Mouse (Mus musculus): Measurements from ENCODE around the gene Slc35d1.
"Not testable (repeated sequence)": the region's sequence is repeated elsewhere in the genome, so short reads cannot be mapped to it uniquely, and the experiment has no call there.

Gene Slc35d1

GRCm38 (mm10) chr4:103188786-103189640 lies 26.0 kb downstream of the Slc35d1 start:
- in situ Hi-C loops (cut with MboI; ENCODE audit: low sequenced_read_pairs), result no loop called here

DNA sequence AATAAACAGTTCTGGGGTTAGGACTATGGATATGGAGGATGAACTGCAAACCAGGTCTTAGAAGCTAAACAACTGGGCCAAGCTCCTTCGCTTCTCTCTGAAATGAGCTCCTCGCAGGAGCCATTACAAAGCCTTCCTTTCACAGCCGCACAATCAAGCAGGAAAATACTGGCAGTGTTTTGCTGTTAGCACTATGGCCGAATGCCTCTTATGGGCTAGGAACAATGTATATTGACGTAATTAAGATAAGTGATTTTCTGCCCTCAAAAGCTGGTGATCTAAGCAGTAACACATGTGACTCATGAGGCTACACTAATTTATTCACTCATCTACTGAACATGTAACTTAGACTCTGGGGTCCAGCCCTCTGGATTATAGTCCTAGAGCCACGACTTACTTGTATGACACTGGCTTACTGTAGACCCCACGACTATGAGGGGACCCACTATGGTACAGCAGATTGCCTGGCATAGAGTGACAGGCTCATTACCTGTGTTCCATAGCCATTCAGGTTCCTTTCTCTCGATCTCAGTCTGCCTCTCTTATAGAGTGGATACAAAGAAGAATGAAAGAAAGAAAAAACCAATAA lies 34.6 kb downstream of the Slc35d1 start:
- in situ Hi-C loops (cut with MboI; ENCODE audit: low sequenced_read_pairs), result no loop called here

GRCm38 (mm10) chr4:103179581-103179980 lies 35.4 kb downstream of the Slc35d1 start:
- in situ Hi-C loops (cut with MboI; ENCODE audit: low sequenced_read_pairs), result no loop called here

- in situ Hi-C loops (cut with MboI; ENCODE audit: low sequenced_read_pairs), result no loop called here
Measured at GRCm38 (mm10) chr4:103178635-103179318, 36.2 kb downstream of the Slc35d1 start.

- in situ Hi-C loops (cut with MboI; ENCODE audit: low sequenced_read_pairs), result no loop called here
Measured at GRCm38 (mm10) chr4:103177681-103178080, 37.3 kb downstream of the Slc35d1 start.

- in situ Hi-C loops (cut with MboI; ENCODE audit: low sequenced_read_pairs), result no loop called here
Measured at GRCm38 (mm10) chr4:103174001-103174400, 41.0 kb downstream of the Slc35d1 start.

GRCm38 (mm10) chr4:103173507-103173906 lies 41.5 kb downstream of the Slc35d1 start:
- in situ Hi-C loops (cut with MboI; ENCODE audit: low sequenced_read_pairs), result no loop called here

DNA sequence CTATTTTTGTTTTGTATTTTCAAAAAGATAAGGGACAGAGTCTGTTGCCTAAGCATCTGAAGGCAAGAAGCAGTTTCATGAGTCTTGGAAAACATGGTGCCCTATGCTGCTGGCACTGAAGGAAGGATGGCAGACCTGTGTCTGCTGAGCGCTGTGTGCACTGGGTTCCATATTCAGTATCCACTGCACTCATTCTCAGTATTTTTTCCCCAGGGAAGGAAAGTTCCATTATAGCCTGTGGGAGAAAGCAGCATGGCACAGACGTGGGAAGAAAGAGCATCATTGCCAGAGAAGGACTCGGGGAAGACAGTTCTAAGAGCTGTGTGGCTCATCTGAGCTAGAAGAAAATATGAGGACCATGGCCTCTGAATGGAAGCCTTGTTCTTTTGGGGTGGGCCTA lies 43.7 kb downstream of the Slc35d1 start:
- in situ Hi-C loops (cut with MboI; ENCODE audit: low sequenced_read_pairs), result no loop called here

- in situ Hi-C loops (cut with MboI; ENCODE audit: low sequenced_read_pairs), result not testable (repeated sequence)
Measured at GRCm38 (mm10) chr4:103166198-103166597, 48.8 kb downstream of the Slc35d1 start.

DNA sequence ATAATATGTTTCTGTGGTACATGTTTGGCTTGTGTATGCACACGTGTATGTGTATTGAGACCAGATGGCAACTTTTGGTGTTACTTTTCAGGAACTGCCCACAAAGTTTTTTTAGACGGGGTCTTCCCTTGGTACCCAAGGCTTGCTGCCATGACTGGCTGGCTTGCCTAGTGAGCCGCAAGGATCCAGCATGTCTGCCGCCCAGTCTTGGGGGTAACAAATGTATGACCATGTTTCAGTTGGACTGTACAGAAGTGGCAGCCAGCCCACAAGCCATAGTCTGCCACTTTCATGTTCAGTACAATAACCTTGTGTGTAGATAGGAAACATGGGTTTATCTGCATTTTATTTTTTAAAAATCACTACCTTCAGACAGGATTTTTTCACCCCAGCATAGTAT lies 56.2 kb downstream of the Slc35d1 start:
- in situ Hi-C loops (cut with MboI; ENCODE audit: low sequenced_read_pairs), result no loop called here

- in situ Hi-C loops (cut with MboI; ENCODE audit: low sequenced_read_pairs), result no loop called here
Measured at GRCm38 (mm10) chr4:103151946-103152345, 63.0 kb downstream of the Slc35d1 start.

DNA sequence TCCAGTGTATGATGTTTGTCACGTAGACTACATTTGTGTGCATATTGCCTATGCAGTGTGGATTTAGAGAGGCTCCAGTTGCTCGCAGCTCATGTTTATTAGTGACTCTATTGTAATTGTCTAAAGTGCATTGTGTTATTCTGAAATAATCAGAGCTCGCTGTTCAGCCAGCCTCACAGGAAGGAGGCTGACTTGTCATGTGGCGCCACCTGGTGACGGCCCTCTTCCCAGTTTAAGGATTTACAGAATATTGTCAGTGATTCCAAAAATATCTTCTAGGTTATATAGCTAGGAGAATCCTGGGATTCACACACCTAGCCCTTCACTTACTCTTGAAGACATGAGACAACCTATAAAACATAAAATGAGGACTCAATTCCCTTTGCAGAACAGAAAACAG lies 68.6 kb downstream of the Slc35d1 start:
- in situ Hi-C loops (cut with MboI; ENCODE audit: low sequenced_read_pairs), result loop anchor here (10.0 to 25.0 kb wide), 2 partner anchors 162 to 659 kb away; no protein-coding TSS in a partner anchor

DNA sequence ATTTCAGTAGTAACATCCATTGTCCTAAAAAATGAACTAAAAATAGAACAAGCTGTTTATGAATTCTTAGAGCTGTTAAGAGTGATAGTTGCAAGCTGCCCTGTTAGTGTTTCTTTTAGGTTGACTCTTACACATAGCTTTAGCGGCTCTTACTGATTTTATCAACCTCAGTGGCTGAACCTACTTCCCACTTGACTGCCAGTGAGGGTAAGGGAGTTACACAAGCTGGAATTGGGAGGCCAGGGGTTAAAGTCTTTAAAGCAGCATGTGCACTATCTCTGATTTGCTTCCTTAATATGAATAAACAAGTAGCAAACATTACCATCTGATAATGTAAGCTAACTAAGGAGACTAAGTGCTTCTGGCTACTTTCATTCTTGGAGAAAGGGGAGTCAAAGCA lies 78.0 kb downstream of the Slc35d1 start:
- in situ Hi-C loops (cut with MboI; ENCODE audit: low sequenced_read_pairs), result loop anchor here (25.0 kb wide), 1 partner anchor 650 kb away; no protein-coding TSS in a partner anchor

DNA sequence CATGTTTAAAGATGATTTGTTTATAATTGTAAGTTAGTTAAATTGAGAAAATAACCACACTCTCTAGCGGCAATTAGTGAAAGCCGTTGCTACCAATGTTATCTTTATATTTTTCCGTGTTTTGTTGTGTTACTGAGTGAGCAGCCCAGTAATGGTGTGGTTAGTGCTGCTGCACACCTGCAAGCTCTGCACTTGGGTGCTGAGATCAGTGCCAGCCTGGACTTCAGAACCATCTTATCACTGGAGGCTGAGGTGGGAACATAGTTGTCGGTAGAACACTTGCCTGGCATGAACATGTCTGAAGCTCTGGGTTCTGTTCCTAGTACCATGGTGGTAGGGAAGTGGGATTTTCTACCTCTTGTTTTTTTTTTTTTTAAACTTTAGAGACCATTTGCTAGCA lies 88.4 kb downstream of the Slc35d1 start:
- in situ Hi-C loops (cut with MboI; ENCODE audit: low sequenced_read_pairs), result loop anchor here (25.0 kb wide), 1 partner anchor 639 kb away; no protein-coding TSS in a partner anchor

GRCm38 (mm10) chr4:103123606-103124005 lies 91.4 kb downstream of the Slc35d1 start:
- in situ Hi-C loops (cut with MboI; ENCODE audit: low sequenced_read_pairs), result no loop called here

GRCm38 (mm10) chr4:103123086-103123485 lies 91.9 kb downstream of the Slc35d1 start:
- in situ Hi-C loops (cut with MboI; ENCODE audit: low sequenced_read_pairs), result no loop called here

GRCm38 (mm10) chr4:103120874-103121389 lies 94.0 kb downstream of the Slc35d1 start:
- in situ Hi-C loops (cut with MboI; ENCODE audit: low sequenced_read_pairs), result no loop called here

All from CH12F3 (cell line).